Mouse (Mus musculus): ENCODE results near the gene Cry1.

DNA sequence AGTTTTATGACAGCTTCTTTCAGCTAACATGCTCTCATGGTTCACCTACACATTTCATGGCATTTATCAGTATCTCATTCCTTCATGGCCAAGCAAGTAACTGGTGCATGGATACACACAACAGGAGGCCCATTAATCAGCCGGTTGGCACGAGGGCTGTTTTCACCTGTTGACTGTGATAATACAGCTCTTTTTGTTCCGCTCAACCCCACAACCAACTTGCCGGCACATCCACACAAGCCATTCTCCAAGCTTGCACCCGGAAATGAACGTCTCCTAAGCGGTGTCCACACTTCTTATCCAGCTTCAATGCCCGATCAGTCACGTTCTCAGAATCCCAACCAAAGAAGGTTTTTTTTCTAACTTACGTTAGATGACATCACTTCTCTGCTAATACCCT, 2.1 kb downstream of the Cry1 start:
- no peak for TF ChIP-seq CTCF (IDR thresholded peaks at IDR 0.05; ENCODE audit: insufficient read depth, low read length)
- no peak for TF ChIP-seq POLR2A (IDR thresholded peaks at IDR 0.05; ENCODE audit: borderline replicate concordance, extremely low read depth, low read depth, low read length)
